Mouse (Mus musculus) midbrain, embryonic 15.5 days (tissue): ENCODE results near the gene Ncam1. TPM values are rescaled to one million over a fixed set of nuclear protein-coding genes. Genes with fewer than 3 reads are reported as not detected.
A peak's percentile ranks its signal among the peaks of the same experiment; 100 is the strongest.

Experiments used
- ATAC-seq: fragments of 200-750 bp; cut with Nextera tagmentation; replicated peaks from 2 replicates; pipeline ENCODE4 v1.8.0; 2017; ENCODE audit warnings: moderate TSS enrichment
- H3K27ac ChIP-seq: fragments of 300-500 bp; sonication (generic); 2 replicates; pipeline ENCODE4 v1.5.1; 2015; ENCODE audit warnings: mild to moderate bottlenecking, inconsistent platforms
- H3K27me3 ChIP-seq: fragments of 300-500 bp; sonication (generic); replicated peaks from 2 replicates; pipeline ENCODE4 v1.6.1; 2015; ENCODE audit warnings: inconsistent platforms
- H3K36me3 ChIP-seq: fragments of 300-500 bp; sonication (generic); replicated peaks from 2 replicates; pipeline ENCODE4 v1.6.1; 2015; ENCODE audit warnings: inconsistent platforms
- H3K4me1 ChIP-seq: fragments of 300-500 bp; sonication (generic); 2 replicates; pipeline ENCODE4 v1.6.1; 2015; ENCODE audit warnings: inconsistent platforms
- H3K4me2 ChIP-seq: fragments of 300-500 bp; sonication (generic); 2 replicates; pipeline ENCODE4 v1.6.1; 2015; ENCODE audit warnings: inconsistent platforms, mild to moderate bottlenecking, moderate library complexity
- H3K4me3 ChIP-seq: fragments of 300-500 bp; sonication (generic); 2 replicates; pipeline ENCODE4 v1.5.1; 2015; ENCODE audit warnings: mild to moderate bottlenecking, inconsistent platforms
- H3K9ac ChIP-seq: fragments of 300-500 bp; sonication (generic); 2 replicates; pipeline ENCODE4 v1.6.1; 2015; ENCODE audit warnings: mild to moderate bottlenecking, inconsistent platforms
- H3K9me3 ChIP-seq: fragments of 300-500 bp; sonication (generic); 2 replicates; pipeline ENCODE4 v1.6.1; 2016; ENCODE audit warnings: inconsistent platforms
- WGBS: fragments of 180-500 bp; shearing (Covaris S2); methylation state at CpG from one replicate; pipeline ENCODE4 v1.1.7; 2015; ENCODE audit warnings: mixed read lengths; 5-methylcytosine and 5-hydroxymethylcytosine counted together
- polyA plus RNA-seq: library from polyadenylated mRNA; unstranded; fragments of >200 nt; fragmentation: Nextera tagmentation; extraction: Ambion mirVana; gene quantifications from 2 replicates; pipeline ENCODE4 v1.2.1, GENCODE M21; 2015

Ncam1 gene
- polyA plus RNA-seq, 1 experiment from 2014 or later, result 627 TPM

- no peak overlapping the region for H3K4me3 ChIP-seq
- H3K27ac ChIP-seq, result peak overlapping the region; percentile 76
- H3K9me3 ChIP-seq, result no peaks in the 10 kb centered on the region
- WGBS, result 35% methylated on average over 4 of the region's 4 CpGs
- peaks cover 57% of the 10 kb centered on the region for H3K4me1 ChIP-seq
- no peak overlapping the region for H3K4me2 ChIP-seq
- H3K27me3 ChIP-seq, result no peaks in the 10 kb centered on the region
- no peak for ATAC-seq
- H3K9ac ChIP-seq, result no peak overlapping the region
- H3K36me3 ChIP-seq, result no peaks in the 10 kb centered on the region
These were observed 192.9 kb downstream of the Ncam1 start for GRCm38 (mm10) chr9:49605791-49606190.

- H3K4me3 ChIP-seq, result no peak overlapping the region
- no peaks in the 10 kb centered on the region for H3K36me3 ChIP-seq
- no peaks in the 10 kb centered on the region for H3K27me3 ChIP-seq
- WGBS, result 83% methylated on average over 3 of the region's 3 CpGs
- no peaks in the 10 kb centered on the region for H3K9me3 ChIP-seq
- H3K9ac ChIP-seq, result no peak overlapping the region
- H3K4me1 ChIP-seq, result peaks cover 55% of the 10 kb centered on the region
- no peak overlapping the region for H3K27ac ChIP-seq
- no peak for ATAC-seq
- no peak overlapping the region for H3K4me2 ChIP-seq
These were observed 193.4 kb downstream of the Ncam1 start for GRCm38 (mm10) chr9:49605351-49605750.

- no peaks in the 10 kb centered on the region for H3K27me3 ChIP-seq
- H3K4me3 ChIP-seq, result no peak overlapping the region
- H3K27ac ChIP-seq, result peak overlapping the region; percentile 47
- no peaks in the 10 kb centered on the region for H3K9me3 ChIP-seq
- H3K4me1 ChIP-seq, result peaks cover 35% of the 10 kb centered on the region
- no peak overlapping the region for H3K9ac ChIP-seq
- H3K36me3 ChIP-seq, result no peaks in the 10 kb centered on the region
- no peak for ATAC-seq
- 52% methylated on average over 4 of the region's 4 CpGs for WGBS
- H3K4me2 ChIP-seq, result no peak overlapping the region
These were observed 197.5 kb downstream of the Ncam1 start for GRCm38 (mm10) chr9:49601215-49601614.

GRCm38 (mm10) chr9:49595635-49596348, 202.9 kb downstream of the Ncam1 start:
- H3K4me1 ChIP-seq, result peaks cover 64% of the 10 kb centered on the region
- no peaks in the 10 kb centered on the region for H3K36me3 ChIP-seq
- 16% methylated on average over 11 of the region's 11 CpGs for WGBS
- no peak overlapping the region for H3K4me3 ChIP-seq
- no peaks in the 10 kb centered on the region for H3K9me3 ChIP-seq
- peak overlapping the region; percentile 30 for H3K4me2 ChIP-seq
- no peak overlapping the region; the same call in 1 of the 2 replicates for H3K9ac ChIP-seq
- ATAC-seq, result peak; percentile 64
- peak overlapping the region; percentile 82 for H3K27ac ChIP-seq
- no peaks in the 10 kb centered on the region for H3K27me3 ChIP-seq

- ATAC-seq, result 0 out of 2 replicates have a peak, but pooled peaks have one; percentile 10
- Histone ChIP-seq H3K36me3 (no peaks in the 10 kb centered on the region), H3K4me2 (peak overlapping the region; percentile 30), H3K27ac (peak overlapping the region; percentile 82), H3K4me3 (no peak overlapping the region), H3K9me3 (no peaks in the 10 kb centered on the region), H3K4me1 (peaks cover 71% of the 10 kb centered on the region), H3K27me3 (no peaks in the 10 kb centered on the region), H3K9ac (no peak overlapping the region; the same call in 1 of the 2 replicates)
- WGBS, result 10% methylated on average over 7 of the region's 7 CpGs
These were observed 203.7 kb downstream of the Ncam1 start for GRCm38 (mm10) chr9:49594876-49595634.

GRCm38 (mm10) chr9:49593951-49594536, 204.7 kb downstream of the Ncam1 start:
- no peak for ATAC-seq
- peak overlapping the region; percentile 57; the same call in 1 of the 2 replicates for H3K27ac ChIP-seq
- 45% methylated on average over 10 of the region's 10 CpGs for WGBS

GRCm38 (mm10) chr9:49592006-49592405, 206.7 kb downstream of the Ncam1 start:
- no peaks in the 10 kb centered on the region for H3K27me3 ChIP-seq
- H3K4me3 ChIP-seq, result no peak overlapping the region
- H3K36me3 ChIP-seq, result no peaks in the 10 kb centered on the region
- peak overlapping the region; percentile 66 for H3K27ac ChIP-seq
- no peak overlapping the region for H3K4me2 ChIP-seq
- no peak for ATAC-seq
- WGBS, result 28% methylated on average over 2 of the region's 2 CpGs
- H3K9me3 ChIP-seq, result no peaks in the 10 kb centered on the region
- H3K4me1 ChIP-seq, result peaks cover 82% of the 10 kb centered on the region
- no peak overlapping the region; the same call in 1 of the 2 replicates for H3K9ac ChIP-seq

More at GRCm38 (mm10) chr9:49593951-49594536, 204.7 kb downstream of the Ncam1 start:
- Histone ChIP-seq H3K4me1 (peaks cover 79% of the 10 kb centered on the region), H3K9ac (no peak overlapping the region), H3K27me3 (no peaks in the 10 kb centered on the region), H3K4me2 (no peak overlapping the region), H3K9me3 (no peaks in the 10 kb centered on the region), H3K4me3 (no peak overlapping the region), H3K36me3 (no peaks in the 10 kb centered on the region)

- Histone ChIP-seq H3K9me3 (no peaks in the 10 kb centered on the region), H3K4me2 (no peak overlapping the region), H3K27ac (peak overlapping the region; percentile 66), H3K36me3 (no peaks in the 10 kb centered on the region), H3K9ac (no peak overlapping the region), H3K4me3 (no peak overlapping the region), H3K27me3 (no peaks in the 10 kb centered on the region), H3K4me1 (peaks cover 70% of the 10 kb centered on the region)
- 27% methylated on average over 4 of the region's 4 CpGs for WGBS
- ATAC-seq, result no peak
These were observed 208.5 kb downstream of the Ncam1 start for GRCm38 (mm10) chr9:49590261-49590660.

- Histone ChIP-seq H3K36me3 (no peaks in the 10 kb centered on the region), H3K27me3 (no peaks in the 10 kb centered on the region), H3K4me1 (peaks cover 29% of the 10 kb centered on the region), H3K27ac (no peak overlapping the region), H3K4me3 (no peak overlapping the region), H3K9ac (no peak overlapping the region), H3K4me2 (no peak overlapping the region), H3K9me3 (no peaks in the 10 kb centered on the region)
- 91% methylated on average over 4 of the region's 4 CpGs for WGBS
- ATAC-seq, result no peak
These were observed 221.6 kb downstream of the Ncam1 start for GRCm38 (mm10) chr9:49577136-49577535.

- H3K9me3 ChIP-seq, result no peaks in the 10 kb centered on the region
- ATAC-seq, result no peak
- peak overlapping the region; percentile 93 for H3K27ac ChIP-seq
- 51% methylated on average over 9 of the region's 9 CpGs for WGBS
- no peak overlapping the region for H3K9ac ChIP-seq
- H3K27me3 ChIP-seq, result no peaks in the 10 kb centered on the region
- H3K4me2 ChIP-seq, result peak overlapping the region; percentile 27; the same call in 1 of the 2 replicates
- no peak overlapping the region for H3K4me3 ChIP-seq
- H3K4me1 ChIP-seq, result peaks cover 57% of the 10 kb centered on the region
- peaks cover 8% of the 10 kb centered on the region; the same call in 1 of the 2 replicates for H3K36me3 ChIP-seq
These were observed 226.8 kb downstream of the Ncam1 start for GRCm38 (mm10) chr9:49571695-49572510.

GRCm38 (mm10) chr9:49570731-49571694, 227.7 kb downstream of the Ncam1 start:
- peaks cover 57% of the 10 kb centered on the region for H3K4me1 ChIP-seq
- peak overlapping the region; percentile 93 for H3K27ac ChIP-seq
- no peak overlapping the region for H3K4me3 ChIP-seq
- H3K4me2 ChIP-seq, result peak overlapping the region; percentile 27
- H3K9me3 ChIP-seq, result no peaks in the 10 kb centered on the region
- H3K27me3 ChIP-seq, result no peaks in the 10 kb centered on the region
- H3K36me3 ChIP-seq, result peaks cover 17% of the 10 kb centered on the region; the same call in 1 of the 2 replicates
- peak overlapping the region; percentile 29 for H3K9ac ChIP-seq
- peak; percentile 96 for ATAC-seq
- 31% methylated on average over 10 of the region's 10 CpGs for WGBS
